Mouse (Mus musculus) midbrain, embryonic 11.5 days (tissue): Measurements from ENCODE around the gene Pan2. TPM values are rescaled to one million over a fixed set of nuclear protein-coding genes. Genes with fewer than 3 reads are reported as not detected.

ENCODE experiments used
- ATAC-seq: fragments of 200-750 bp; cut with Nextera tagmentation; 2 replicates; pipeline ENCODE4 v1.8.0; 2017; ENCODE audit warnings: moderate TSS enrichment, moderate library complexity; ENCODE audit not compliant: low FRiP score
- DNase-seq: peaks from one replicate; pipeline ENCODE4 v3.0.0; 2015; ENCODE audit warnings: low spot score; ENCODE audit errors: missing footprints
- H3K27ac ChIP-seq: fragments of 300-500 bp; sonication (generic); 2 replicates; pipeline ENCODE4 v1.5.1; 2014; ENCODE audit warnings: low read depth, low read length
- H3K27me3 ChIP-seq: fragments of 300-500 bp; sonication (generic); 2 replicates; pipeline ENCODE4 v1.6.1; 2014; ENCODE audit warnings: mild to moderate bottlenecking, low read length, moderate library complexity, mixed read lengths; ENCODE audit not compliant: control insufficient read depth, insufficient read depth
- H3K36me3 ChIP-seq: fragments of 300-500 bp; sonication (generic); 2 replicates; pipeline ENCODE4 v1.6.1; 2014; ENCODE audit warnings: mild to moderate bottlenecking, low read length, moderate library complexity, mixed read lengths; ENCODE audit not compliant: control insufficient read depth, insufficient read depth
- H3K4me1 ChIP-seq: fragments of 300-500 bp; sonication (generic); 2 replicates; pipeline ENCODE4 v1.6.1; 2014; ENCODE audit warnings: low read length; ENCODE audit not compliant: control insufficient read depth, insufficient read depth
- H3K4me2 ChIP-seq: fragments of 300-500 bp; sonication (generic); 2 replicates; pipeline ENCODE4 v1.6.1; 2014; ENCODE audit warnings: mild to moderate bottlenecking, moderate library complexity
- H3K4me3 ChIP-seq: fragments of 300-500 bp; sonication (generic); 2 replicates; pipeline ENCODE4 v1.5.1; 2014; ENCODE audit warnings: low read depth, low read length
- H3K9ac ChIP-seq: fragments of 300-500 bp; sonication (generic); 2 replicates; pipeline ENCODE4 v1.6.1; 2014; ENCODE audit warnings: low read length
- H3K9me3 ChIP-seq: fragments of 300-500 bp; sonication (generic); 2 replicates; pipeline ENCODE4 v1.6.1; 2016; ENCODE audit warnings: low read length; ENCODE audit not compliant: control insufficient read depth
- WGBS: fragments of 180-500 bp; shearing (Covaris S2); extraction: QIAGEN DNeasy Blood & Tissue Kit; methylation state at CpG from one replicate; pipeline ENCODE4 v1.1.7; 2014; 5-methylcytosine and 5-hydroxymethylcytosine counted together
- polyA plus RNA-seq: library from polyadenylated mRNA; unstranded; fragments of >200 nt; fragmentation: Nextera tagmentation; extraction: Ambion mirVana; gene quantifications from 2 replicates; pipeline ENCODE4 v1.2.1, GENCODE M21; 2014

Gene Pan2
- polyA plus RNA-seq, 1 experiment from 2014 or later: 37.5 TPM

DNA sequence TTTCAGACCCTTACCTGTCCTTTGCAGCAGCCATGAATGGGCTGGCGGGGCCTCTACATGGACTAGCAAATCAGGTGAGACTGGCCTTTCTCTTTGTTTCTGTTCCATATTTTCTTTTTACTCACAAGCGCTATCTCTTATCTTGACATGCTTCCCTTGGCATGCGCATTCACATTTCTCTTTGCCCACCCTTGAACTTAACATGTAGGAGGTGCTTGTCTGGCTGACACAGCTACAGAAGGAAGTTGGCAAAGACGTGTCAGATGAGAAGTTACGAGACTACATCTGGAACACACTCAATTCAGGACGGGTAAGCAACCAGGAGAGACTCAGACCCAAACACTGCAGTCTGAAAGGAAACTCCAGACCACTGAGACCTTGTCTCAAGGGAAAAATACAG is 56.1 kb downstream of the Pan2 start:
- ATAC-seq: no peak

GRCm38 (mm10) chr10:128361836-128362235 is 58.7 kb downstream of the Pan2 start:
- DNase-seq: no peak
- Histone ChIP-seq H3K27me3 (no peaks in the 10 kb centered on the region), H3K36me3 (peaks cover 36% of the 10 kb centered on the region), H3K9ac (no peak overlapping the region), H3K27ac (no peak overlapping the region), H3K4me3 (no peak overlapping the region), H3K9me3 (no peaks in the 10 kb centered on the region), H3K4me1 (no peaks in the 10 kb centered on the region), H3K4me2 (no peak overlapping the region)
- WGBS: 92% methylated on average over 6 of the region's 6 CpGs
- ATAC-seq: no peak

More for the DNA sequence above, 56.1 kb downstream of the Pan2 start:
- no peak overlapping the region for H3K4me3 ChIP-seq
- H3K4me2 ChIP-seq: no peak overlapping the region
- whole genome bisulfite sequencing: 93% methylated on average over 6 of the region's 6 CpGs
- peaks cover 41% of the 10 kb centered on the region for H3K36me3 ChIP-seq
- H3K27ac ChIP-seq: no peak overlapping the region
- no peaks in the 10 kb centered on the region for H3K9me3 ChIP-seq
- no peaks in the 10 kb centered on the region for H3K4me1 ChIP-seq
- no peaks in the 10 kb centered on the region for H3K27me3 ChIP-seq
- no peak for DNase-seq
- H3K9ac ChIP-seq: no peak overlapping the region

- no peak overlapping the region for H3K27ac ChIP-seq
- ATAC-seq: no peak
- no peak for DNase-seq
- no peaks in the 10 kb centered on the region for H3K4me1 ChIP-seq
- no peak overlapping the region for H3K9ac ChIP-seq
- WGBS: 47% methylated on average over 3 of the region's 3 CpGs
- no peak overlapping the region for H3K4me2 ChIP-seq
- no peaks in the 10 kb centered on the region for H3K9me3 ChIP-seq
- H3K27me3 ChIP-seq: no peaks in the 10 kb centered on the region
- H3K36me3 ChIP-seq: peaks cover 32% of the 10 kb centered on the region
- no peak overlapping the region for H3K4me3 ChIP-seq
These were observed 59.4 kb downstream of the Pan2 start for GRCm38 (mm10) chr10:128362568-128362967.

DNA sequence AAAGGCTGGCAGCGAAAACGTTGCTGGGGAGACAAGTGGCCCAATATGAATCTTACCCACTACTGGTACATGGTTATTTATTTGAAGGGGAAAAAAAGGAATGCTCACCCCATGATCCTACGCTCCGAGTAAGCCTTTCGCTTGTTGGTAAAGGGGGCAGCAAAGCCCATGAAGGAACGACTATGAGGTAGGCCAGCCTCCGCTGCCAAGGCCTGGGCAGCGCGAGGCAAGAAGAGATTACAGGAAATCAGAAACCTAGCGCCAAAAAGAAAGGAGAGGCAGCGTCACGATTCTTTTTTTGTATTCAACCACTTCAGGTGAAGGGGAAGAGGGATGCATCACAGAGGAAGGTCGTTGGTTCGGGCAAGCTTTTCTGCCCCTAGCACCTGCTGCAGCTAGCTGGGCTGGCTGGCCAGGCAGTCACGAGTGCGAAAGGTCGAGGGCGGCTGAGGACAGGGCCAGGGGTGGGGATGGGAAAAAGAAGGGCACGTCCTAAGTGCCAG is 64.8 kb downstream of the Pan2 start:
- no peaks in the 10 kb centered on the region for H3K27me3 ChIP-seq
- WGBS: 17% methylated on average over 19 of the region's 19 CpGs
- peak overlapping the region; percentile 86 for H3K27ac ChIP-seq
- peak overlapping the region; percentile 59 for H3K4me3 ChIP-seq
- peak overlapping the region; percentile 68 for H3K4me2 ChIP-seq
- peak; percentile 89 for DNase-seq
- no peaks in the 10 kb centered on the region for H3K9me3 ChIP-seq
- H3K9ac ChIP-seq: peak overlapping the region; percentile 66
- no peak for ATAC-seq
- peaks cover 5% of the 10 kb centered on the region; the same call in 1 of the 2 replicates for H3K36me3 ChIP-seq
- H3K4me1 ChIP-seq: peaks cover 8% of the 10 kb centered on the region

GRCm38 (mm10) chr10:128368402-128369217 is 65.5 kb downstream of the Pan2 start, which contains the start of gene Coq10a:
TSS of gene Coq10a (minus strand) at chr10:128368997.
- Histone ChIP-seq H3K36me3 (peaks cover 3% of the 10 kb centered on the region; the same call in 1 of the 2 replicates), H3K9ac (peak within 1 kb of the TSS; percentile 66), H3K4me2 (peak within 1 kb of the TSS; percentile 68), H3K4me3 (peak within 1 kb of the TSS; percentile 59), H3K9me3 (no peaks in the 10 kb centered on the region), H3K27ac (peak within 1 kb of the TSS; percentile 86), H3K4me1 (peaks cover 8% of the 10 kb centered on the region), H3K27me3 (no peaks in the 10 kb centered on the region)
- under 1% methylated on average over 87 of the region's 87 CpGs for WGBS
- peak; percentile 96 for ATAC-seq
- DNase-seq: peak; percentile 98

GRCm38 (mm10) chr10:128369218-128369543 is 66.0 kb downstream of the Pan2 start:
- Histone ChIP-seq H3K36me3 (peaks cover 3% of the 10 kb centered on the region; the same call in 1 of the 2 replicates), H3K27me3 (no peaks in the 10 kb centered on the region), H3K4me1 (peaks cover 8% of the 10 kb centered on the region), H3K4me2 (peak overlapping the region; percentile 68), H3K9ac (peak overlapping the region; percentile 66), H3K4me3 (peak overlapping the region; percentile 59), H3K9me3 (no peaks in the 10 kb centered on the region), H3K27ac (peak overlapping the region; percentile 86)
- DNase-seq (no peak), ATAC-seq (no peak)
- WGBS: 10% methylated on average over 9 of the region's 9 CpGs

DNA sequence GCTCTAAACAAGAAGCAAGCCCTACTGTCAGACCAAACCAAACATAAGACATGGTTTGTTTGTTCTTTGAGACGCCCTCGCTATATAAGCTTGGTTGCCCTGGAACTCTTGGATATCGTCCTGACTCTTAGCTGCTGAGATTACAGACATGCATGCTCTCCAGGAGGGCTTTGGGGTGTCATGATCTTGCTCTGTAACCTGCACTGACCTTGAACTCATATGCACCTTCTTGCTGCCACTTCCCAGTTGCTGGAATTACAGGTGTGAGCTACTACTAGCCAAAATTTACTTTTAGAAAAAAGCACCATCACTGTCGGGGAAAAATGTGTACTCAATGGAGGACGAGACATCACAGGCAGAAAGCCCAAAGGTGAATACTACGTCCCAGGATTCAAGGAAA is 66.5 kb downstream of the Pan2 start:
- peak overlapping the region; percentile 86 for H3K27ac ChIP-seq
- H3K4me1 ChIP-seq: peaks cover 8% of the 10 kb centered on the region
- no peaks in the 10 kb centered on the region for H3K9me3 ChIP-seq
- peak overlapping the region; percentile 59 for H3K4me3 ChIP-seq
- no peak for DNase-seq
- 82% methylated on average over 6 of the region's 6 CpGs for WGBS
- no peaks in the 10 kb centered on the region for H3K27me3 ChIP-seq
- ATAC-seq: no peak
- H3K36me3 ChIP-seq: peaks cover 3% of the 10 kb centered on the region; the same call in 1 of the 2 replicates
- peak overlapping the region; percentile 68 for H3K4me2 ChIP-seq
- H3K9ac ChIP-seq: peak overlapping the region; percentile 66

DNA sequence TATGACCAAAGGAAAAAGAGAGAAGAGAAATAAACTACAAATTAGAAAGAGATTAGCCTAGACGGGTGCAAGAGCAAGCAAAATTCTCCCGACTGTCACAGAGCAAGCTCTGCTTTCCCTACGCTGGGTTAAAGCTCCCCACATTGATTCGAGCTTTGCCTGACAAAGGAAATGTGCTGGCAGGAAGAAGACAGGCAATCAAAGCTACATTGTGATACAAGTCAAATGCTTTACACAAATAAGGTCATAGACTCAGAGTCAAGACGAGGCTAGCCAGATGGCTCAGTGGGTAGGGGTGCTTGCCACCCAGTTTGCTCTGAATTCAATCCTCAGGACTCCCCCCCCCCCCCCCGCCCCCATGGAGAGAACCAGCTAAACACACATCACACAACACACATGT is 66.9 kb downstream of the Pan2 start:
- WGBS: 67% methylated on average over 5 of the region's 6 CpGs
- H3K27ac ChIP-seq: no peak overlapping the region

DNA sequence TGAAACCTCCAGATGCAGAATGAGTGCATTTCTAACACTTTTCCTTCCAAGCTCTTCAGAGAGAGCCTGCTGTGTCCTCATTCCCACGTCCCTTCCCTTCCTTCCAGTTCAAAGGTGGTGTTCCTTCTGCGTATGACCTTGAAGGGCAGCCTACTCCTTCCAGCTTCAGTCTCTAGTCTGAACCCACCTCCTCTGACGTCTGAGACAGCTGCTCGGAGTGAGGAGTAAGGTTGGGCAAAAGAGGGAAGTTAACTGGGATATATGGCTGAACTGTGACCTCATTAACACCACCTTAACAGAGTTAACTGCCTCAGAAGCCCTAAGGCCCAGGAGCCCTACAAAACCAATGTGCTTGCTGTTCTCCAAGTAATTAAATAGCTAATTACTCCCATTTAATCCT is 67.5 kb downstream of the Pan2 start:
- DNase-seq: no peak
- no peaks in the 10 kb centered on the region for H3K9me3 ChIP-seq
- no peak overlapping the region for H3K4me3 ChIP-seq
- no peaks in the 10 kb centered on the region for H3K36me3 ChIP-seq
- no peak overlapping the region for H3K27ac ChIP-seq
- 64% methylated on average over 4 of the region's 4 CpGs for WGBS
- no peaks in the 10 kb centered on the region for H3K27me3 ChIP-seq
- H3K4me2 ChIP-seq: no peak overlapping the region
- no peak overlapping the region for H3K9ac ChIP-seq
- H3K4me1 ChIP-seq: peaks cover 8% of the 10 kb centered on the region
- no peak for ATAC-seq

More for the DNA sequence above, 66.9 kb downstream of the Pan2 start:
- Histone ChIP-seq H3K4me3 (no peak overlapping the region), H3K27me3 (no peaks in the 10 kb centered on the region), H3K9me3 (no peaks in the 10 kb centered on the region), H3K9ac (no peak overlapping the region), H3K36me3 (peaks cover 3% of the 10 kb centered on the region; the same call in 1 of the 2 replicates), H3K4me1 (peaks cover 8% of the 10 kb centered on the region), H3K4me2 (no peak overlapping the region)
- ATAC-seq: no peak
- DNase-seq: no peak
